Mouse (Mus musculus): ENCODE measurements around the gene Foxo6.
A peak's percentile ranks its signal among the peaks of the same experiment; 100 is the strongest.

Gene Foxo6

GRCm38 (mm10) chr4:120287290-120288111 lies at the start of gene Foxo6:
Gene Foxo6, minus strand, starts transcription at chr4:120287349.
- peak; percentile 94 for DNase-seq

- DNase-seq = no peak
Measured at GRCm38 (mm10) chr4:120334316-120334715, 47.2 kb upstream of the Foxo6 start.

GRCm38 (mm10) chr4:120332934-120333421 lies 45.8 kb upstream of the Foxo6 start:
- no peak for DNase-seq

GRCm38 (mm10) chr4:120332405-120332933 lies 45.3 kb upstream of the Foxo6 start:
- DNase-seq = no peak

- DNase-seq = no peak
Measured at GRCm38 (mm10) chr4:120331992-120332391, 44.8 kb upstream of the Foxo6 start.

- DNase-seq = no peak
Measured at GRCm38 (mm10) chr4:120331541-120331940, 44.4 kb upstream of the Foxo6 start.

- DNase-seq = no peak
Measured at GRCm38 (mm10) chr4:120325748-120326147, 38.6 kb upstream of the Foxo6 start.

GRCm38 (mm10) chr4:120325051-120325450 lies 37.9 kb upstream of the Foxo6 start:
- no peak for DNase-seq

GRCm38 (mm10) chr4:120323858-120324257 lies 36.7 kb upstream of the Foxo6 start:
- no peak for DNase-seq

GRCm38 (mm10) chr4:120323198-120323597 lies 36.0 kb upstream of the Foxo6 start:
- peak; percentile 65 for DNase-seq

GRCm38 (mm10) chr4:120317541-120317940 lies 30.4 kb upstream of the Foxo6 start:
- DNase-seq = no peak

GRCm38 (mm10) chr4:120316716-120317115 lies 29.6 kb upstream of the Foxo6 start:
- DNase-seq = no peak

GRCm38 (mm10) chr4:120314571-120314970 lies 27.4 kb upstream of the Foxo6 start:
- DNase-seq = no peak

GRCm38 (mm10) chr4:120313309-120313708 lies 26.2 kb upstream of the Foxo6 start:
- no peak for DNase-seq

- DNase-seq = no peak
Measured at GRCm38 (mm10) chr4:120304580-120304979, 17.4 kb upstream of the Foxo6 start.

- no peak for DNase-seq
Measured at GRCm38 (mm10) chr4:120299287-120299686, 12.1 kb upstream of the Foxo6 start.

- DNase-seq = no peak
Measured at GRCm38 (mm10) chr4:120291106-120291822, 4.1 kb upstream of the Foxo6 start.

GRCm38 (mm10) chr4:120290486-120290885 lies 3.3 kb upstream of the Foxo6 start:
- DNase-seq = no peak

GRCm38 (mm10) chr4:120289181-120289965 lies 2.2 kb upstream of the Foxo6 start:
- no peak for DNase-seq

- peak; percentile 28 for DNase-seq
Measured at GRCm38 (mm10) chr4:120286761-120287241, 348 bp downstream of the Foxo6 start.

GRCm38 (mm10) chr4:120285730-120286129 lies 1.4 kb downstream of the Foxo6 start:
- DNase-seq = no peak

GRCm38 (mm10) chr4:120285223-120285622 lies 1.9 kb downstream of the Foxo6 start:
- DNase-seq = no peak

GRCm38 (mm10) chr4:120284187-120284586 lies 3.0 kb downstream of the Foxo6 start:
- no peak for DNase-seq

Measured in thymus, postnatal 4 days (tissue).